Mouse (Mus musculus) liver, embryonic 16.5 days (tissue): ENCODE data around the gene Parp2. TPM values are rescaled to one million over a fixed set of nuclear protein-coding genes. Genes with fewer than 3 reads are reported as not detected.
"Not testable (repeated sequence)": the region's sequence is repeated elsewhere in the genome, so short reads cannot be mapped to it uniquely, and the experiment has no call there.

Experiments used
- ATAC-seq: fragments of 200-750 bp; cut with Nextera tagmentation; 2 replicates; pipeline ENCODE4 v1.8.0; 2017; ENCODE audit warnings: low read depth, mild to moderate bottlenecking, moderate number of reproducible peaks, moderate library complexity
- H3K27ac ChIP-seq: fragments of 300-500 bp; sonication (generic); 2 replicates; pipeline ENCODE4 v1.5.1; 2014; ENCODE audit warnings: mild to moderate bottlenecking, low read length
- H3K27me3 ChIP-seq: fragments of 300-500 bp; sonication (generic); 2 replicates; pipeline ENCODE4 v1.6.1; 2014; ENCODE audit warnings: low read depth, low read length, mixed read lengths; ENCODE audit not compliant: control insufficient read depth, insufficient read depth
- H3K36me3 ChIP-seq: fragments of 300-500 bp; sonication (generic); 2 replicates; pipeline ENCODE4 v1.6.1; 2014; ENCODE audit warnings: mild to moderate bottlenecking; ENCODE audit not compliant: control insufficient read depth, insufficient read depth
- H3K4me1 ChIP-seq: fragments of 300-500 bp; sonication (generic); 2 replicates; pipeline ENCODE4 v1.6.1; 2014; ENCODE audit warnings: low read depth, low read length, mixed read lengths; ENCODE audit not compliant: control insufficient read depth
- H3K4me2 ChIP-seq: fragments of 300-500 bp; sonication (generic); 2 replicates; pipeline ENCODE4 v1.6.1; 2014; ENCODE audit warnings: low read depth, low read length, mixed read lengths
- H3K4me3 ChIP-seq: fragments of 300-500 bp; sonication (generic); 2 replicates; pipeline ENCODE4 v1.5.1; 2014; ENCODE audit warnings: low read depth, mild to moderate bottlenecking, low read length
- H3K9ac ChIP-seq: fragments of 300-500 bp; sonication (generic); 2 replicates; pipeline ENCODE4 v1.6.1; 2014; ENCODE audit warnings: low read depth, low read length
- H3K9me3 ChIP-seq: fragments of 300-500 bp; sonication (generic); replicated peaks from 2 replicates; pipeline ENCODE4 v1.6.1; 2016; ENCODE audit warnings: low read length; ENCODE audit not compliant: control insufficient read depth
- WGBS: fragments of 180-500 bp; shearing (Covaris S2); extraction: QIAGEN DNeasy Blood & Tissue Kit; methylation state at CpG from one replicate; pipeline ENCODE4 v1.1.7; 2014; ENCODE audit not compliant: insufficient replicate concordance; 5-methylcytosine and 5-hydroxymethylcytosine counted together
- polyA plus RNA-seq: library from polyadenylated mRNA; unstranded; fragments of >200 nt; fragmentation: Nextera tagmentation; extraction: Ambion mirVana; gene quantifications from 2 replicates; pipeline ENCODE4 v1.2.1, GENCODE M21; 2015

Gene Parp2
- polyA plus RNA-seq, 1 experiment from 2014 or later = 31.0 TPM

DNA sequence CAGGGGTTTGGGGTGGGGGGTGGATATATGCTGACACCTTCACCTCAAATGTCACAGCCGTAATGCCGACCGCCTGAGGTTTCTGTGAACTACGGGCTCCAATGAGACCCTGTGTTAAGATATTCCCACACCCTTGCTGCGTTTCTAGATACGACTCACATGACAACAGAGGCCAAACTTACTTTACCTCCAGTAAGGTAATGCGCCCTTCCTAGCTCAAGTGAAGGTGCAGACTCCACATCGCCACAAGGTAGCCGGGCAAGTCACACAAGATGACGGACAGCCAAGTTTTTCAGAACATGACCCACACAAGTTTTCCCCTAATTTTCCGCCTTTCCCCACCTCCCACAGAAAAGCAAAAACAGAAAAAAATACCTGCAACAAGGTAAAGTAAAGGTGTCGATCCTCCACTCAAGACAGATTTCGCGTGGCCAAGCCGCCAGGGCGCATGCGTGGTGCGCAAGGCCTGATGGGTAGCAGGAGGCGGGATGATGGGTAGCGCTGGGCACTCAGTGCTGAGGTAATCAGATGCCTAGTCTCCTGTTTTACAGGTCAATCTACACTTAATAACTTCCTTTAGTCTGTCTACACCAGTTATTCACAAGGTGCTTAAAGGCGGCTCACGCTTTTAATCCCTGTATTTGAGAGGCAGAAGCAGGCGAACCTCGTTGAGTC lies 12.2 kb upstream of the Parp2 start:
- Histone ChIP-seq H3K4me3 (no peak overlapping the region), H3K27me3 (no peaks in the 10 kb centered on the region), H3K27ac (no peak overlapping the region), H3K9ac (no peak overlapping the region), H3K4me2 (no peak overlapping the region), H3K9me3 (no peaks in the 10 kb centered on the region), H3K36me3 (no peaks in the 10 kb centered on the region), H3K4me1 (no peaks in the 10 kb centered on the region)
- 83% methylated on average over 24 of the region's 24 CpGs for WGBS
- ATAC-seq = no peak

DNA sequence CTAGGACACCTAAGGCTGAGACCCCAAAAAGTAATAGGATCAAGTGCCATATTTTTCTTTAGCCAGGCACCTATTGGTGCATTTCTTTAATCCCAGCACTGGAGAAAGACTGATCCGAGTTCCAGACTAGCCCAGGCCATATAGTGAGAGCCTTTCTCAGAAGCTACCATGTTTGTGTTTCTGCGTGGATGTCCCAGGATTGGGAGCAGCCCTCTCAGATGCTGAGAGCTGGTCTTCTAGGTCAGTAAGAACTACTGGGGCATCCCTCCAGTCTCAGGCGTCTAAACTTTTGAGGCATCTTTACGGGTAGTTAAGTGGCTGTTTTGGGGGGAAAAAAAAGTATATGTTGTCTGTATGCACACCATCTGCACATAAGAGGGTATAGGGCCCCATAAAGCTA lies 11.7 kb upstream of the Parp2 start:
- H3K27me3 ChIP-seq = no peaks in the 10 kb centered on the region
- ATAC-seq = no peak
- no peak overlapping the region for H3K27ac ChIP-seq

GRCm38 (mm10) chr14:50796464-50796863 lies 11.2 kb upstream of the Parp2 start:
- Histone ChIP-seq H3K9ac (no peak overlapping the region), H3K9me3 (no peaks in the 10 kb centered on the region), H3K4me2 (no peak overlapping the region), H3K4me1 (no peaks in the 10 kb centered on the region), H3K27ac (no peak overlapping the region), H3K27me3 (no peaks in the 10 kb centered on the region), H3K36me3 (no peaks in the 10 kb centered on the region), H3K4me3 (no peak overlapping the region)
- 60% methylated on average over 1 of the region's 1 CpGs for WGBS
- no peak for ATAC-seq

More for the DNA sequence above, 11.7 kb upstream of the Parp2 start:
- Histone ChIP-seq H3K4me3 (no peak overlapping the region), H3K9ac (no peak overlapping the region), H3K9me3 (no peaks in the 10 kb centered on the region), H3K4me2 (no peak overlapping the region), H3K36me3 (no peaks in the 10 kb centered on the region), H3K4me1 (no peaks in the 10 kb centered on the region)
- 71% methylated on average over 4 of the region's 4 CpGs for WGBS

DNA sequence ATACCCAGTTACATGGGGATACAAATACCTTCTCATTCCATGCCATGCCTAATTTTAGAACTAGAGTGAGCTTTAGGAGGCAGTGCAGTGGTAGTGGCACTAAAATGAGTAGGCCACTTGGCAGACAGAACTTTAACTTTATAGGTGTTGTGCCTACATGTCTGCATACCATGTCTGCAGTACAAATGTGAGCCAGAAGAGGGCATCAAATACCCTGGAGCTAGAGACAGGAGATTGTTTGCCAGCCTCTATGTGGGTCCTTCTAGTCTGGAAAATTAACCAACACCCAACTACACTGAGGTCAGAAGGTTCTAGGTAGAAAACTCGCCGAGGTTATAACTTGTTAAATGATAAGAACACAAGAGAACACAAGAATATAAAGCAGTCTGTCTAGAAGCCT lies 9.1 kb upstream of the Parp2 start:
- H3K4me3 ChIP-seq = no peak overlapping the region
- ATAC-seq = no peak
- H3K27me3 ChIP-seq = no peaks in the 10 kb centered on the region
- H3K4me1 ChIP-seq = no peaks in the 10 kb centered on the region; the same call in 1 of the 2 replicates
- 45% methylated on average over 2 of the region's 2 CpGs for WGBS
- H3K27ac ChIP-seq = no peak overlapping the region
- H3K4me2 ChIP-seq = no peak overlapping the region
- no peak overlapping the region for H3K9ac ChIP-seq
- H3K9me3 ChIP-seq = no peaks in the 10 kb centered on the region
- H3K36me3 ChIP-seq = no peaks in the 10 kb centered on the region

DNA sequence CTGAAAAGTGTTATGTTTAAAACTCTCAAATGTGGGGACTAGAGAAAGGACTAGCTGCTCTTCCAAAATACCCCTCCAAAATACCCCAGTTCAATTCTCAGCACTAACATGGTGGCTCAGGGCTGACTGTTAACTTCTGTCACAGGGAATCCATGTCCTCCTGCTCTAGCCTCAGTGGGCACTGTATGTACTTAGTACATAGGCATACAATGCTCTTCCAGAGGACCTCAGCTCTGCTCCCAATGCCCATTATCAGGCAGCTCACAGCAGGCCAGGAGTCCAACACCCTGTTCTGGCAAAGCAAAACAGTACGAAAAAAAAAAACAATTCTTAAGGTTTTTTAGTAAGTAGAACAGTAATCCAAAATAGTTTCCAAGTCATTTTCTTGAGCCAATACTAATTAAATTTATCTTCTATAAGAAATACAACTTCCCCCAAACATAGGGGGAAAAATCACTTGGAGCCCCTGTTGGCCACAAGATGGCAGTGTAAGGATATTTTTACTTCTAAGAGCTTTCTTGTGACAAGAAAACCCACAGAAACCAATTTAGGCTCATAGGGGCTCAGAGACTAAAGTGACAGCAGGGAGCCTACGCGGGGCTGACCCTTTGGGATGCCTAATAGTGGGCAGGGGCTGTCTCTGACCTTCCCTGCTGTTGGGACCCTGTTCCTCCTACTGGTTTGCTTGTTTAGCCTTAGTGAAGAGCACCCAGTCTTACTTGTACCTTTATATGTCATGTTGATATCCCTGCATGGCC lies 8.0 kb upstream of the Parp2 start:
- no peaks in the 10 kb centered on the region for H3K27me3 ChIP-seq
- H3K9ac ChIP-seq = no peak overlapping the region
- no peak for ATAC-seq
- no peaks in the 10 kb centered on the region; the same call in 1 of the 2 replicates for H3K4me1 ChIP-seq
- H3K36me3 ChIP-seq = no peaks in the 10 kb centered on the region
- no peaks in the 10 kb centered on the region for H3K9me3 ChIP-seq
- H3K4me3 ChIP-seq = no peak overlapping the region
- no peak overlapping the region for H3K4me2 ChIP-seq
- WGBS = 6% methylated on average over 3 of the region's 3 CpGs
- H3K27ac ChIP-seq = no peak overlapping the region

- no peaks in the 10 kb centered on the region for H3K27me3 ChIP-seq
- peaks cover 2% of the 10 kb centered on the region for H3K4me1 ChIP-seq
- no peak overlapping the region for H3K4me3 ChIP-seq
- no peak for ATAC-seq
- H3K9ac ChIP-seq = no peak overlapping the region
- H3K36me3 ChIP-seq = no peaks in the 10 kb centered on the region
- no peaks in the 10 kb centered on the region for H3K9me3 ChIP-seq
- no peak overlapping the region for H3K4me2 ChIP-seq
- WGBS = 80% methylated on average over 6 of the region's 6 CpGs
- no peak overlapping the region for H3K27ac ChIP-seq
These were observed 5.2 kb upstream of the Parp2 start for GRCm38 (mm10) chr14:50802441-50802840.

- Histone ChIP-seq H3K4me3 (no peak overlapping the region), H3K9ac (no peak overlapping the region), H3K4me1 (peaks cover 2% of the 10 kb centered on the region), H3K27me3 (no peaks in the 10 kb centered on the region), H3K4me2 (no peak overlapping the region), H3K9me3 (no peaks in the 10 kb centered on the region), H3K36me3 (no peaks in the 10 kb centered on the region), H3K27ac (no peak overlapping the region)
- WGBS = 52% methylated on average over 4 of the region's 4 CpGs
- no peak for ATAC-seq
These were observed 4.6 kb upstream of the Parp2 start for GRCm38 (mm10) chr14:50802843-50803562.

DNA sequence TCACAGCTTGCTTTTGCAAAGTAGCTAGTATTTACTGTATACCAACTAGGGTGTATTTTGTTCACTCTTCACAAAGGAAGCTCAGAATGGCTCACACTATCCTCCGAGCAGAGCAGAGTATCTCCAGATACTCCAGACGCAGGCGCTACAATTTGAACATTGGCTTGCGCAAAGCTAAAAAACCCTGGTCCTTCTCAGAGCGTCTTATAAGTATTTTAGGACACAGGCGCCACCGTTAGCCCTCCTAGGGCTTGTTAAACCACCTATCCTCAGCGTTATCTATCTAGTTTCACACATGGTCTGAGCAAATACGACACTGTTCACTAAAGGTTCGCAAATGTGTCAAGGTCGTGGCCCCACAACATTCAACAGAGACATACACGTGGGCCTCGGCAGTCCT lies 3.0 kb upstream of the Parp2 start:
- peaks cover 6% of the 10 kb centered on the region for H3K4me1 ChIP-seq
- H3K27ac ChIP-seq = no peak overlapping the region
- no peak overlapping the region for H3K9ac ChIP-seq
- WGBS = 64% methylated on average over 13 of the region's 13 CpGs
- no peaks in the 10 kb centered on the region for H3K27me3 ChIP-seq
- ATAC-seq = no peak
- H3K36me3 ChIP-seq = no peaks in the 10 kb centered on the region
- no peak overlapping the region for H3K4me3 ChIP-seq
- no peak overlapping the region for H3K4me2 ChIP-seq
- H3K9me3 ChIP-seq = no peaks in the 10 kb centered on the region

GRCm38 (mm10) chr14:50806469-50806868 lies 1.2 kb upstream of the Parp2 start:
- ATAC-seq, H3K27ac ChIP-seq, H3K9me3 ChIP-seq, H3K4me1 ChIP-seq, H3K36me3 ChIP-seq, H3K27me3 ChIP-seq, H3K4me3 ChIP-seq: not testable (repeated sequence)
- 0 out of 2 replicates have a peak overlapping the region, but pooled peaks have one; percentile 29 for H3K9ac ChIP-seq
- H3K4me2 ChIP-seq = peak overlapping the region; percentile 76
- WGBS = 78% methylated on average over 5 of the region's 5 CpGs
